Mouse (Mus musculus): ENCODE measurements around the gene Ada.
"Not testable (repeated sequence)": the region's sequence is repeated elsewhere in the genome, so short reads cannot be mapped to it uniquely, and the experiment has no call there.

Ada gene

DNA sequence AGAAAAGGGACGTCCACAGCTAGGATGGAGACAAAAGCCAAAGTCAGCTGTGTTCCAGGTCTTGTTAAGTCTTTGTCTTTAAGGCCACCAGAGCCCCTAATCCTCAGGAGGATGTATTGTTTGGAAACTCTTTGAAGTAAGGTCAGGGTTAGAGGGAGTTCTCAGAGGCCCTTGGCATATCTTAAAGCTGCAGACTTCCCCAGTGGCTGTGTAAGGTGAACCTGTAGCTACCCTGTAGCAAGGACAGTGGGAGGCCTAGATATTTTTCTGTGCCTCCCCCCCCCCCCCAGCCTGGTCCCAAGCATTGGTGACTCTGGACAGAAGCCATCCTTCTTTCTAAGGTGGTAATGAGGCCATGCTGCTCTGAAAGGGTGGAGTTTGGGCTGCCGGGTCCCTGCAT is 53.3 kb downstream of the Ada start:
- no peak for DNase-seq (ENCODE audit: low spot score)

DNA sequence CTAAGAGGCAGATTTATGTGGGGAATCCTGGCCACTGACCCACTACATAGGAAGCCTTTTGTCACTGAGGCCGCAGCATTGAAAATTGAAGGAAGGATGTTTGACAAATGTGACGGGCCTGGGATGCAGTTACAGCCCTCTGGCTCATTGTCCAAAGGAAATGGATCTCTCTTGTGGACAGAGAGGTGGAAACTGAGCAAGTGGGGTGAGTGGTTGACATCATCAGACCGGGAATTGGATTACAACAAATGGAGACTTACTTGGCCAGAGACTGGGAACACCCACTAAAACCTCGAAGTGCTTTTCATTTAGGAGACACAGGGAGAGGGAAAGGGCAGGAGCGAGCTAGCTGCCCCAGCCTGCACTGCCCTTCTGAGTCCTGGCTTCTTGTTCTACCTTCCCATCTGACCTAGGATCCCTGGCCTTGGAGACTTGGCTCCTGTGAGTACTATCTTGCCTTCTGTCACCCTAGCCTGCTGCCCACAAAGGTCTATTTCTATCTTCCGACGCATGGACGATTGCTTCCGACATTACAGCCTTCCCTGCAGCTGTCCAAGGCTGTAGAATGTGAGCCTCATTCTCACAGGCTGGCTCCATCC is 56.2 kb downstream of the Ada start:
- no peak for DNase-seq (ENCODE audit: low spot score)

DNA sequence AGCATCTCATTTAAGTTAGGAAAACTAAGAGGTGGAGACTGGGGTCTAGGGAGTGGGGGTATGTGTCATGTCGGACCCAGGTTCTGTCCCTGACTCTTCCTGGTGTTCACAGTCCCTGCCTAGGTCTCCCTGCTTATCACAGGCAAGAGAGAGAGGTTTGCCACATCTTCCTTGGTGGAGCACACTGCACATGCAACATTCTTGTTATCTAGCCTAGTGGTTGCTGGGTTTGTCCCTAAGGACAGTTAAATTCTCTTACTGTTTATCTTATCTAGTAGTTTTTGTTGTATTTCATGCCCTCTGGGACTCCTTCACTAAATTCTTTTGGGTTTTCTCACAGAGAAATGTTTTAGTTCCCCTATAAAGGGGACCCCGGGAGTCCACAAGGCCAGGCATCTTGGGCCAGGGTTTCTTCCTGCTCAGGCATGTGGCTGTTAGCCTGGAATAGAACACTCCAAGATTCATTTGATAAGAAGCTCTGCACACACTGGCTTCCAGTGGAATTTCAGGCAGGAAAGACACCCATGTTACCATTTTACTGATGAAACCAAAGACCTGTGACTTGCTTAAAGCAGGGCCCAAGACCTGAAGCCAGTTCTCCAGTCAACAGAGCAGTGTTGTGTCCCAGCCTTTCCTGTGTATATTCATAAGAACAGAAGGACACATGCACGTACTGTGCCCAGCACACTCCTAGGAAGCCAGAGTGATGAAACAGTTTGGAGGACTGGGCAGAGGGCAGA is 57.0 kb downstream of the Ada start:
- DNase-seq (ENCODE audit: low spot score) = no peak

DNA sequence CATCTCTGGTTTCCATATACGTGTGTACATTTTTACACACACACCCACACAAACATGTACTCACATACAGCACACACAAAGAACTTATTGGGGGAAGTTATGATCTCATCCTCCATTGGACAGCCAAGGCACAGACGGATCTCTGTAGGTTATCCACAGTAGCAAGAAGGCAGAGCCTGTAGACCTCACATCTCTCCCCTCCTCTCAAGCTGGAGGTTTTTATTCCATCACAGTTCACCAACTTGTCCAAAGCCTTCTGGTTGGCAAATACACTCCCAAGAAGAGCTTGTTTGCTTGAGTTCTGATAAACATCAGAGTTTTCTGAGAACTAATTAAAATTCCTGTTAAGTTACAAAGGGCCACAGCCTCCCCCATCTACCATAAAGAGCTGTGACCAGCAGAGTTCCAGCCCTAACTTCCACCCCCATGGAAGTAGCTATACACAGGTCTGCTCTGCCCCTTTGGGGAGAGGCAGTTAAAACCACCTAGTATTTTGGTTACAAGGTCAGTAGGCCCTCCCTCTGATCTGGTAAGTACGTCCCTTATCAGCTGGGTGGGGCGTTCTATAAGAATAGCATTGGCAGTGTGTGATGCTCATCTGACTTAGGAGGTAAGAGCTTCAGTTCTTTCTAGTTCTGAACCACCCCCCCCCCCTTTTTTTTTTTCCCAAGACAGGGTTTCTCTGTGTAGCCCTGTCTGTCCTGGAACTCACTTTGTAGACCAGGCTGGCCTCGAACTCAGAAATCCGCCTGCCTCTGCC is 58.0 kb downstream of the Ada start:
- no peak for DNase-seq (ENCODE audit: low spot score)

DNA sequence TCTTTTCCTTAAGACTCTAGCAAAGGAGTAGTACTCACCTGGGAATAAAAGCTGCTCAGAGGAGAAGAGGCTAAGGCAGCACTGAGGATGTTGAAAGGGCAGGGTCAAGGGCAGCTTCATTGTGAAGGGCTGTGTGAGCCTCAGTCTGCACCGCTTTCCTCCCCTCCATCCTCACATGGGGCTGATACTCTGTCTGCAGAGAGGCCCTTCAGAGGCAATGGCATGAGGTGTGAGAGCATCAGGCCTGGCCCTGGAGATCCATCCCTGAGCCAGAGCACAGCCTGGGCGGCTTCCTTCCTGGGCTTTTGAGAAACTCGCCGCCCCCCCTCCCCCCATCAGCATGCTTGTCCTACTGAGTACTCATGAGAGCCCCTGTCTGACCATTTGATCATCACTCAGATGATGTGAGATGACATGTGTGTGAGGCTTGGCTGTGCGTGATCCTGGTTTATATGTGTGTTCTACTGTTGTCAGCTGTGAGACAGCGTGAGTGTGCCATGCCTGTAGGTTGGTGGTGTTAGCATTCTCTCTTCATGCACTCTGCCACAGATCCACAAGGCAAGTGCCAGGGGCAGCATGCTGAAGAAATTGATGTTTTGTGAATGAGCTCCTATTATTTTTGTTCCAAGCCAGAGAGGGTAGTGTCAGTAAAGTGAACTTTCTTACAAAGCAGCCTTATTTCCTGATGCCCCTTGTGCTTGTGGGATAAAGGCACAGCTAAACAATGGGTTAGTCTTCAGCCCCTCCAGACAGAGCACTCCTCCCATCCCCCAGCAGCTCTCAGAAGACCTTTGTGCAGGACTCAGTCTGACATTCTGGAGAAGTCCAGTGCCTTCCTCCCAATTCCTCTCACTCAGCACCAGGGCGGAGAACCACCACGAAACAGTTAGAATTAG is 59.4 kb downstream of the Ada start:
- no peak for DNase-seq (ENCODE audit: low spot score)

DNA sequence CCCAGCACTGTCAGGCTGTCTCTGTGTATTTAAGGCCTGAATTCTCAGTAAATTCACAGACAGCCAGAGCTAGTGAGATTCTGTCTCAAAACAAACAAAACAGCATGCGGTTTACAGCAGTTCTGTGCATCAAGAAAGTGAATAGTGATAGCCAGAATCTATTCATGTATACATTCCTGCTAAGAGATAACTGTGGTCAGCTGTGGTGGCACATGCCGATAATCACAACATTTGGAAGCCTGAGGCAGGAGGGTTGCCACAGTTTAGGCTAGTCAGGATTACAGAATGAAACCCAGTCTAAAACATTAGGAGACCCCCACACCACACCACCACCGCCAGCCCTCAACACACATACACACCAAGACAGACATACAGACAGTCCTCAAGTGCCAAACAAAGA is 60.3 kb downstream of the Ada start:
- DNase-seq (ENCODE audit: low spot score) = no peak

DNA sequence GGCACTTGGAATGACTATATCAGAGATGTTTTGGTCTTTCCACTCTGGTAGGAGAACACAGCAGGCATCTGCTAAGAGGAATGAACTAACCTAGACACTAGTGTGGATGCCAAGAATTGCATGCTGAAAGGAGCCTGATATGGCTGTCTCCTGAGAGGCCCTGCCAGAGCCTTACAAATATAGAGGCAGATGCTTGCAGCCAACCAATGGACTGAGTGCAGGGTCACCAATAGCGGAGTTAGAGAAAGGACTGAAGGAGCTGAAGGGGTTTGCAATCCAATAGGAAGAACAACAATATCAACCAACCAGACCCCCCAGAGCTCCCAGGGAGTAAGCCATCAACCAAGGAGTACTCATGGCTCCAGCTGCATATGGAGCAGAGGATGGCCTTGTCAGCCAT is 61.7 kb downstream of the Ada start:
- DNase-seq (ENCODE audit: low spot score) = not testable (repeated sequence)

DNA sequence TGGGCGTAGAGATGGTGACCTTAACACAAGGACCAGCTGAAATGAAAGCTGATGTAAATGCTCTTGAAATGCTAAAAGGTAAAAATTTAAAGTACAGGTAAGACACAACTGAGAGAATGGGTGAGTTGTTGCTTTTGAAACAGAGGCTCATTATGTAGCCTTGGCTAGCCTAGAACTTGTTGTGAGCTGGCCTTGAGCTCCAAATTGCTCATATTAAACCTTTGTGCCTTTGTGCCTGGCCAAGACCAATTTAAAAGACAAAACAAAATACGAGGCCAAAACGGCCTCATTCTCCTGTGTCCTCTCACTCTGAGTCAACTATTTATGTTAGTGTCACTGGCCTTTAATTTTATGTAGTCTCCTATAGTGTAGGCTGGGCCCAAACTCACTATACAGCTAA is 63.2 kb downstream of the Ada start:
- no peak for DNase-seq (ENCODE audit: low spot score)

DNA sequence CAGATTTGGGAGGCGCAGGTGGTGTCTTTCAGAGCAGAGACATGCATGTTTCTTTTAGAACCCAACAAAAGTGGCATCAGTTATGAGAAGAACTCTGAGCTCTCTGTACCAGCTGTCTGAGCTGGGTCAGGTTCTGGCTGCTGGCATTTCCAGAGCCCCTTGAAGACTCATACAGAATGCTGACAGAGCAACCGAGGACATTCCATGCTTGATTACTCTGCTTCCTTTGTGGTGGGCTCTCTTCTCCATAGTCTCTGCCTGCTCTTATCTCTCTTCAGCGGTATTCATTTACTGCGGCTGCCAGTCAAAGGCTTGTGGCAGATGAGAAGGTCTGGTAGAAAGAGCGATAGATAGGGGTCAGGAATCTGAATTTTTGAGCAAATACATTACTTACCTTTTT is 63.8 kb downstream of the Ada start:
- DNase-seq (ENCODE audit: low spot score) = no peak

DNA sequence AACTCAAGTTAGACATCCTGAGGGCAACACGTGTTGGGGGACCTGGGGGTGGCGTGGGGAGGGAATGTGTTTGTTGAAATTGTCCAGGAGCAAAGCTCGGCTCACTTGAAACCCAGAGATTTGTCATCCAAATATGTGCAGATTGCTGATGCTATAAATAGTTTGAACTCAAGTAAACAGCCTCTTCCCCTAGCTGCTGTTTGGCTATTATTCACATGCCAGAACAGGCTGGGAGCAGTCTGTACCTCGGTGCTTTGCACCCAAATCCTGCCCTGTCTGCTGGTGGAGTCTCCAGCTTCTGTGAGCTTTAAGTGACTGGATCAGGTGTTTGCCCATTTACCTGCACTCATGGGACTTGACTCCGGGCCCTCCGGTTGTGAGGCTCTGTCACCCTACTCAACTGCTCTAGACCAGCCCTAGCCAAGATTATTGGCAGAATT is 64.3 kb downstream of the Ada start:
- DNase-seq (ENCODE audit: low spot score) = peak; percentile 40

DNA sequence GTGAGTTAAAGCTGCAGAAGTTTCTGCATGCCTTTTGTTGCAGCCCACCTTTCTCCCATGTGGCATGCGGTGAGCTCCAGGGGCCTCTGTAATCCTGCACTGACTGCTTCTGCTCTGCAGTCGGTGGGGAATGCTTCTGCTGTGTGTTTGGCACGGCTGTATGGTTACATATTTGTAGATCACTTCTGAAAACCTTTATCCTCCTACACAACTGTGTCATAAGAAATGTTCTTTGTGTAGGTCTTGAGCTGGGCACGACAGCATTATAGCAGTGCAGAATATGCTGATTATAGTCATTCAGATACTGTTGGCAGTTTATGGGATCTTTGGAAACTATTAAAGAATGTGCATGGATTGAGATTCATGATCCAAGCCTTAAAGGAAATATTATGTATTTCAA is 64.8 kb downstream of the Ada start:
- DNase-seq (ENCODE audit: low spot score) = no peak

DNA sequence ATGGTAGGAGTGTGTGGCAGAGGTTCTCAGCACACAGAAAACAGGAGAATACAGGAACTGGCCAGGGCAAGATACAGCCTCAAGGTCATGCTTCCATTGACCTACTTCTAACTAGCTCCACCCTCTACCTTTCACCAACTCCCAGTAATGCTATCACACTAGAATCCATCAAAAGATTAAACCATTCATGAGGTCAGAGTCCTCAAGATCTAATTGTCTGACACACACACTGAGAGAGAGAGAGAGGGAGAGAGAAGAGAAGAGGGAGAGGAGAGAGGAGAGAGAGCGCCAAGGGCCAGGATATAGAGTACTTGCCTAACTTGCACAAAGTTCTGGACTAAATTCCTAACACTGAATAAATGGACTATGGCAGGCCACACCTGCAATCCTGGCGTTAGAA is 67.7 kb downstream of the Ada start:
- DNase-seq (ENCODE audit: low spot score) = no peak

DNA sequence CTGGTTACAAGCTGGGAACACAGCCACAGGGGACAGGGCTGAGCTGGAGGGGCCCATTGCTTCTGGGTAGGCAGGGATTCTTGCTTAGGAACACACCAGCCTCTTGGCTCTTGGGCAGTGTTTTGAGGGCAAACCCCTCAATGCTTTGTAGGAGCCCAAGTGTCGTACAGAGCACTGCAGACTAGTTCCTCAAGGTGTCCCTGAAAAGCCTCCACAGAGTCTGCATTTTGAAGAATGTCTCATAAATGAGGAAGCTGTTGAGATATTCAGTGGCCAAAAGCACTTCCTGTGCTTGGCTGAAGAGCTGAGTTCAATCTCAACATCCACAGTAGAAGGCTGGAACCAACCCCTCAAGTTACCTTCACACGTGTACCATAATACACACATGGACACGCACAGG is 73.3 kb downstream of the Ada start:
- no peak for DNase-seq (ENCODE audit: low spot score)

Measured in ovary, adult 18-20 months (tissue).